10 mouse cellular contexts compared by ENCODE assay signal in the genomic region with DNA sequence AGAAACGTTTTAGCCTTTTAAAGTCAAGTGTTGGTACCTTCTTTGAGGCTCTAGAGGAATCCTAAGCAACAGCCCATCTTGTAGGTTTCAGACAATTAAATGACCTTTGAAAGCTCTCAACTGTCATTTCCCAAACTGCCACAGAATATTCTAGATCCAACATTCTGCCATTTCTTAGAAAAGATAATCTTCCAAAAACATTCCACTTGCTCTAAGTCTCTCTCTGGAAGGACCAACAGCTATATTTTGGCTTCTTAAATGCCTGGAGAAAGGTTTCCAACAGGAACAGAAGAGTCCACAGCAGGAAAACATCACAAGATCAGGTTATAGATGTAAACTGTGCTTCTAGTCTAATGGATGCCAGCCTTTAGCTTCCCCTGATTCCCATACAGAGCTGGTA. TPM values are rescaled to one million over a fixed set of nuclear protein-coding genes. Genes with fewer than 3 reads are reported as not detected.
DNase-seq lines count a peak whose midpoint lies in the region; ATAC-seq and TF ChIP-seq lines count a peak whose summit lies in the region.
"Had no signal": no experiment of that assay in that cellular context is flagged by ENCODE, and none has a peak within 500 bp of the region (broad histone marks: within the 10 kb centered on the region; RNA-seq: fewer than 3 reads in every experiment).

A gene (minus strand): TSS at position 101 of the 400 bp plus-strand sequence.
A gene (plus strand): TSS at position 162 of the 400 bp plus-strand sequence.

- no peaks in the 10 kb centered on the region for H3K36me3 ChIP-seq in neural tube, embryonic 11.5 days (ENCODE audit: control insufficient read depth, insufficient read depth, low read length)
- peaks cover 4% of the 10 kb centered on the region; the same call in 1 of the 2 replicates for H3K36me3 ChIP-seq in liver, embryonic 13.5 days
- no peaks in the 10 kb centered on the region for H3K36me3 ChIP-seq in stomach, postnatal 0 days (ENCODE audit: control insufficient read depth, insufficient read depth, low read length)

- H3K9ac ChIP-seq in neural tube, embryonic 11.5 days (ENCODE audit: low read length) = no peak within 1 kb of the TSS
- no peak within 1 kb of the TSS for H3K9ac ChIP-seq in liver, embryonic 13.5 days
- no peak within 1 kb of the TSS for H3K9ac ChIP-seq in stomach, postnatal 0 days (ENCODE audit: low read length)

- DNase-seq in gastrocnemius, adult 2 months = no peak
- DNase-seq in gastrocnemius, postnatal 36 days = no peak
- no peak for DNase-seq in neural tube, embryonic 11.5 days (ENCODE audit: low spot score)
- DNase-seq in neural tube, embryonic 10.5 days (ENCODE audit: extremely low spot score, low spot score) = no peak
- DNase-seq in liver, embryonic 13.5 days = no peak
- DNase-seq in stomach, postnatal 0 days (ENCODE audit: low spot score) = no peak
- DNase-seq in urinary bladder, postnatal 4 days (ENCODE audit: low spot score in 2 of 2) = no peak
- no peak for DNase-seq in right cerebral cortex, postnatal 36 days (ENCODE audit: low spot score in 2 of 2)
- DNase-seq: kidney, postnatal 25 days had no signal

- no peak for TF ChIP-seq EP300 in stomach, postnatal 0 days (optimal IDR thresholded peaks at IDR 0.05)

- WGBS in neural tube, embryonic 11.5 days = 82% methylated on average over 1 of the region's 1 CpGs
- 59% methylated on average over 1 of the region's 1 CpGs for WGBS in liver, embryonic 13.5 days (ENCODE audit: insufficient replicate concordance)
- 82% methylated on average over 1 of the region's 1 CpGs for WGBS in stomach, postnatal 0 days

- H3K27me3 ChIP-seq in neural tube, embryonic 11.5 days (ENCODE audit: control insufficient read depth, insufficient read depth, low read length) = no peaks in the 10 kb centered on the region
- no peaks in the 10 kb centered on the region for H3K27me3 ChIP-seq in liver, embryonic 13.5 days
- no peaks in the 10 kb centered on the region for H3K27me3 ChIP-seq in stomach, postnatal 0 days (ENCODE audit: control insufficient read depth, insufficient read depth, low read length)

- H3K4me3 ChIP-seq in gastrocnemius, adult 2 months = peak within 1 kb of the TSS; percentile 96
- peak within 1 kb of the TSS; percentile 76 for H3K4me3 ChIP-seq in neural tube, embryonic 11.5 days (ENCODE audit: low read depth, low read length)
- peak within 1 kb of the TSS; percentile 84; the same call in 1 of the 2 replicates for H3K4me3 ChIP-seq in liver, embryonic 13.5 days (replicated peaks)
- no peak within 1 kb of the TSS for H3K4me3 ChIP-seq in stomach, postnatal 0 days (ENCODE audit: low read depth, low read length)

- no peak for TF ChIP-seq CTCF in gastrocnemius, adult 2 months (IDR thresholded peaks at IDR 0.05)
- no peak for TF ChIP-seq CTCF in stomach, postnatal 0 days (IDR thresholded peaks at IDR 0.05; ENCODE audit: low read depth)

- peak within 1 kb of the TSS; percentile 64; the same call in 1 of the 2 replicates for H3K4me2 ChIP-seq in neural tube, embryonic 11.5 days (ENCODE audit: low read depth)
- peak within 1 kb of the TSS; percentile 78; the same call in 1 of the 2 replicates for H3K4me2 ChIP-seq in liver, embryonic 13.5 days
- peak within 1 kb of the TSS; percentile 88; the same call in 1 of the 2 replicates for H3K4me2 ChIP-seq in stomach, postnatal 0 days (replicated peaks; ENCODE audit: low read depth)

- H3K27ac ChIP-seq in gastrocnemius, adult 2 months = 0 out of 2 replicates have a peak within 1 kb of the TSS, but pooled peaks have one; percentile 83
- H3K27ac ChIP-seq in neural tube, embryonic 11.5 days (ENCODE audit: low read depth, low read length) = no peak within 1 kb of the TSS
- H3K27ac ChIP-seq in liver, embryonic 13.5 days = no peak within 1 kb of the TSS
- H3K27ac ChIP-seq in stomach, postnatal 0 days (replicated peaks) = no peak within 1 kb of the TSS

- no peak for ATAC-seq in neural tube, embryonic 11.5 days (ENCODE audit: insufficient read depth, low FRiP score, low TSS enrichment)
- no peak for ATAC-seq in liver, embryonic 13.5 days (ENCODE audit: low read depth)
- no peak for ATAC-seq in stomach, postnatal 0 days (ENCODE audit: low FRiP score, low TSS enrichment)

- no peaks in the 10 kb centered on the region for H3K4me1 ChIP-seq in neural tube, embryonic 11.5 days (ENCODE audit: control insufficient read depth, insufficient read depth, low read length)
- H3K4me1 ChIP-seq in liver, embryonic 13.5 days (replicated peaks) = peaks cover 14% of the 10 kb centered on the region
- H3K4me1 ChIP-seq in stomach, postnatal 0 days (replicated peaks; ENCODE audit: control insufficient read depth, insufficient read depth) = no peaks in the 10 kb centered on the region

- intact Hi-C loops in gastrocnemius, adult 2 months (cut with DNase I) = no loop called here
- intact Hi-C loops in gastrocnemius, postnatal 36 days (cut with DNase I) = no loop called here

- no peaks in the 10 kb centered on the region for H3K9me3 ChIP-seq in neural tube, embryonic 11.5 days (ENCODE audit: control insufficient read depth, low read length)
- H3K9me3 ChIP-seq in liver, embryonic 13.5 days (replicated peaks) = no peaks in the 10 kb centered on the region
- H3K9me3 ChIP-seq in stomach, postnatal 0 days (ENCODE audit: control insufficient read depth, low read length) = no peaks in the 10 kb centered on the region

RNA-seq across cellular contexts. Expression of the first gene that starts in this region (rescaled TPM):
- 10 to 100 TPM in 1 of 2 experiments, 1 to 10 TPM in 1; 9.5 to 10.9 TPM for total RNA-seq in gastrocnemius, adult 2 months (2021)
- total RNA-seq in gastrocnemius, postnatal 36 days (2021) = 1 to 10 TPM; 6.7 to 8.2 TPM
- polyA plus RNA-seq in neural tube, embryonic 11.5 days (2014; fragmentation: Nextera tagmentation; extraction: Ambion mirVana) = 13.1 and 14.0 TPM in 2 replicates
- polyA plus RNA-seq in liver, embryonic 13.5 days (2015; fragmentation: Nextera tagmentation; extraction: Ambion mirVana) = 16.7 and 16.8 TPM in 2 replicates
- polyA plus RNA-seq in stomach, postnatal 0 days (2015; fragmentation: Nextera tagmentation; extraction: Ambion mirVana) = 5.8 and 6.6 TPM in 2 replicates

RNA-seq across cellular contexts. Expression of the second gene that starts in this region (rescaled TPM):
- not detected for total RNA-seq in gastrocnemius, adult 2 months (2021)
- total RNA-seq in gastrocnemius, postnatal 36 days (2021) = not detected
- polyA plus RNA-seq in neural tube, embryonic 11.5 days (2014; fragmentation: Nextera tagmentation; extraction: Ambion mirVana) = not detected in 2 replicates
- not detected in 2 replicates for polyA plus RNA-seq in liver, embryonic 13.5 days (2015; fragmentation: Nextera tagmentation; extraction: Ambion mirVana)
- not detected in 2 replicates for polyA plus RNA-seq in stomach, postnatal 0 days (2015; fragmentation: Nextera tagmentation; extraction: Ambion mirVana)
- polyA plus RNA-seq: cortical plate, adult 2 months had no signal
